ENCODE assay signal across 38 mouse cellular contexts in the genomic region with DNA sequence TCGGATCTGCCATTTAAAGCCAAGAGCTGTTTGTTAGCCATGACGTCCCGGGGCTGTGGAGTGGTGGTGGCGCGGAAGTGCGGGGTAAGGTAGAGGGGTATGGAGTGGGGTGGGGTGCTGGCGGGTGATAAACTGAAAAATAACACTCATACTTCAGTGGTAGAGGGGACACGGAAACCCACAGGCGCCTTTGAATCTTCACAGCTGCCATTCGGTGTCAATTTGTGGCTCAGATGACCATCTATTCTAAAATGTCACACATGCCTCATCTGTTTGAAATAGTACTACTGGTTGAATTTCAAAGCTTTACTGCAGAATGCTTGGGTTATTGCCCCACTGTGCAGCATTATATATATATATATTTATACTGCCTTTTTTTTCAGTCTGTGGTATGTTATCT. TPM values are rescaled to one million over a fixed set of nuclear protein-coding genes. Genes with fewer than 3 reads are reported as not detected.
"Had no signal": no experiment of that assay in that cellular context is flagged by ENCODE, and none has a peak within 500 bp of the region (broad histone marks: within the 10 kb centered on the region; RNA-seq: fewer than 3 reads in every experiment).

A gene (minus strand): TSS at position 101 of the 400 bp plus-strand sequence.

- H3K27ac ChIP-seq: gastrocnemius, adult 2 months; heart, embryonic 10.5 days; hindbrain, embryonic 10.5 days; hindbrain, embryonic 12.5 days; hindbrain, embryonic 14.5 days; intestine, embryonic 15.5 days; layer of hippocampus, adult 2 months; left cerebral cortex, adult 2 months; limb, embryonic 13.5 days; limb, embryonic 15.5 days; liver, embryonic 12.5 days had no signal

- H3K4me3 ChIP-seq: gastrocnemius, adult 2 months; heart, embryonic 10.5 days; heart, embryonic 12.5 days; hindbrain, embryonic 10.5 days; hindbrain, embryonic 12.5 days; intestine, embryonic 15.5 days; layer of hippocampus, adult 2 months; left cerebral cortex, adult 2 months; limb, embryonic 13.5 days; limb, embryonic 15.5 days; liver, embryonic 12.5 days had no signal

- DNase-seq: gastrocnemius, adult 2 months; gastrocnemius, postnatal 10 days; gastrocnemius, postnatal 25 days; heart, adult 18-20 months; heart, postnatal 10 days; heart, postnatal 4 days; kidney, adult 18-20 months; kidney, adult 8-10 months; kidney, postnatal 10 days; kidney, postnatal 25 days; kidney, postnatal 4 days; left cerebral cortex, postnatal 4 days had no signal

- H3K27me3 ChIP-seq: intestine, embryonic 15.5 days; liver, embryonic 12.5 days had no signal

- H3K9ac ChIP-seq: heart, embryonic 12.5 days; hindbrain, embryonic 12.5 days; hindbrain, embryonic 14.5 days; intestine, embryonic 15.5 days; limb, embryonic 13.5 days; limb, embryonic 15.5 days; liver, embryonic 12.5 days had no signal

- H3K9me3 ChIP-seq: heart, embryonic 10.5 days; heart, embryonic 12.5 days; hindbrain, embryonic 10.5 days; hindbrain, embryonic 12.5 days; intestine, embryonic 15.5 days; limb, embryonic 13.5 days; limb, embryonic 15.5 days; liver, embryonic 12.5 days had no signal

- H3K36me3 ChIP-seq: heart, embryonic 10.5 days; heart, embryonic 12.5 days; hindbrain, embryonic 10.5 days; hindbrain, embryonic 12.5 days; intestine, embryonic 15.5 days; limb, embryonic 13.5 days; limb, embryonic 15.5 days; liver, embryonic 12.5 days had no signal

- H3K4me1 ChIP-seq: heart, embryonic 10.5 days; heart, embryonic 12.5 days; hindbrain, embryonic 10.5 days; hindbrain, embryonic 12.5 days; intestine, embryonic 15.5 days; limb, embryonic 13.5 days; limb, embryonic 15.5 days; liver, embryonic 12.5 days had no signal

RNA-seq across cellular contexts. Expression of the gene that starts here (rescaled TPM):
- total RNA-seq: gastrocnemius, adult 2 months; gastrocnemius, postnatal 10 days; gastrocnemius, postnatal 25 days; gastrocnemius, postnatal 4 days; granulocyte monocyte progenitor cell, adult 5-6 weeks; heart, adult 18-20 months; heart, adult 8-10 months; heart, postnatal 10 days; heart, postnatal 25 days; heart, postnatal 4 days; layer of hippocampus, adult 2 months; layer of hippocampus, postnatal 10 days; layer of hippocampus, postnatal 25 days; left cerebral cortex, adult 2 months; left cerebral cortex, postnatal 25 days; left cerebral cortex, postnatal 4 days; liver, adult 2 months had no signal
- polyA plus RNA-seq: heart, embryonic 10.5 days; heart, embryonic 12.5 days; heart, embryonic 14.5 days; hindbrain, embryonic 10.5 days; hindbrain, embryonic 12.5 days; hindbrain, embryonic 14.5 days; hindbrain, embryonic 16.5 days; inflammation-experienced regulatory T-cells, adult 6 months; intestine, postnatal 0 days; kidney, embryonic 14.5 days; kidney, embryonic 16.5 days; limb, embryonic 11.5 days; liver, adult 2 months; liver, embryonic 12.5 days had no signal
